Mouse (Mus musculus) urinary bladder, postnatal 25 days (tissue): Measurements from ENCODE around the gene Vps8.

Experiments
- DNase-seq: peaks from one replicate; pipeline ENCODE4 v3.0.0; 2022; ENCODE audit warnings: low spot score

Vps8 gene

DNA sequence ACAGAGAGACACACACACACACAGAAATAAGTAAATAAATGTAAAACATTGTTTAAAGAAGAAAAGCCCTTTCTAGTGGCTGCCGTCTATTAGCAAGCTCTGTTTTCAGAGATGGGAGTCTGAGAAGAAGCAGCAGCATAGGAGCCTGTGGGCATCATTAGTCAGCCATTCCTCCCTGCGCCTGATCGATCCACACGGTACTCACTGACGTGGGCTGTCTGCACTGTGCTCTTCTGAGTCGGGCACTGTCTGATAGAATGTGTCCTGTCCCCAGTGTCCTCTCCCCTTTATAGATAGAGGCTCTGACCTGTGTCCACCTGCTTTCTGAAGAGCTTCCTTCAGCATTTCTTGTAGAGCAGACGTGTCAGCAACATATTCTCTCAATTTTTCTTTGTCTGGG, 127.5 kb downstream of the Vps8 start:
- DNase-seq: no peak

DNA sequence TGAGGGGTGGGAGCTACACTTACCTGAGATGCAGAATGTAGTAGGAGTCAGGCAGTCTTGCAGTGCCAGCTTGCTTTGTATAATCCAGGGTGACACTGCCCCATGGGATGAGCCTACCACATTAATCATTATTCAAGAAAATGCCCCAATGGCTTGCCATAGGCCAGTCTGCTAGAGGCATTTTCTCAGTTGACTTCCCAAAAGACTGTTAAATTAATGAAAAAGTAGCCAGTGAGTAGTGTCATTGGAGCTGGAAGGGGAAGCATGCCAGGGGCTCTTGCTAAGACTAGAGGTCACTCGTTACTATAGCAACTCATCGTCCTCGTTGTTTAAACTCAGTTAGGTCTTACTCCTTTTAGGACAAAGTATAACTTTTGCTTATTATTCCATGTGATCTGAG, 130.6 kb downstream of the Vps8 start:
- DNase-seq: no peak

DNA sequence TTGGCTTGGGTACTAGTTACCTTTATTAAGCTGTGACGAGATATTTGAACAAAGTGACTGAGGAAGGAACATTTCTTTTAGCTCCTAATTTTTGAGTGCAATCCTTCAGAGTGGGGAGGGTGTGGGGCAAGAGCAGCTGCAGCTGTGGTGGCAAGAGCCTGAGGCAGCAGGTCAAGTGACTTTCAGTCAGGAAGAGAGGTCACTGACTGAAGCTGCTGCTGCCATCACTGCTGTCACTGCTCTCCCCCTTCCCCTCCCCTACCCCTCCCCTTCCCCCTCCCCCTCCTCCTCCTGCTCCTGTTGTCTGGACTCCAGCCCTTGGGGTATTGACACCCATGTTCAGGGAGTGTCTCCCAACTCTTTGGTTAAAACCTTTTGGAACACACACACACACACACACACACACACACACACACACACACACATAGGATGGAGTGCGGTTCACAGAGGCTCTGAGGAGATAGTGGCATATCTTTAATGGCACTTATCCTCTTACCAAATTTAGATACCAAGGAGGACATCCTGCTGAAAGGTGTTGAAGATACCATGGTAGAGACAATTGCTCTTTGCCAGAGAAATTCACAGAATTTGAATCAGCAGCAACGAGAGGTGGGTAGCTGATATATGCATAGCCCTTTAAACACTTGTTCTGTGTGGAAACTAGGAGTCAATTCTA, 139.8 kb downstream of the Vps8 start:
- no peak for DNase-seq

- DNase-seq: no peak
Measured at GRCm38 (mm10) chr16:21563322-21563721, 140.4 kb downstream of the Vps8 start.

DNA sequence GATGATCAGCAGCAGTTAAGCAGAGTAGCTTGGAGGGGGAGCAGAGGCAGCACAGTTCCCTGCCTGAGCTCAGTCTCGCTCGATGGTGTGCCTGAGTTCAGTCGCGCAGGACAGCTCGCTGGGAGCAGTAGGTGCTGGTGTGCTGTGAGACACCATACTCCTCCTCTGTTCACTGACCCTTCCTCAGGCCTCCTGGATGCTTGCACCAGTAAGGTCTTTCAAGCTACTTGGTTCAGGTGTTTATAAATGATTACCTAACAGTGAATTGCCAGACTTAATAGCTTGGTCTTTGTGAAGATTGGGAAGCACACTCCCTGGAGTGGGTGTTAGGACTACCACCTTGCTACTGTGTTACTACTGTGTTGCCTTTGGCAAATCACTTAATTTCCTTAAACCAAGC, 144.2 kb downstream of the Vps8 start:
- no peak for DNase-seq

- no peak for DNase-seq
Measured at GRCm38 (mm10) chr16:21569952-21570351, 147.0 kb downstream of the Vps8 start.

- no peak for DNase-seq
Measured at GRCm38 (mm10) chr16:21570786-21571185, 147.9 kb downstream of the Vps8 start.

GRCm38 (mm10) chr16:21576000-21576420, 153.1 kb downstream of the Vps8 start:
- DNase-seq: no peak

GRCm38 (mm10) chr16:21589110-21589509, 166.2 kb downstream of the Vps8 start:
- no peak for DNase-seq

DNA sequence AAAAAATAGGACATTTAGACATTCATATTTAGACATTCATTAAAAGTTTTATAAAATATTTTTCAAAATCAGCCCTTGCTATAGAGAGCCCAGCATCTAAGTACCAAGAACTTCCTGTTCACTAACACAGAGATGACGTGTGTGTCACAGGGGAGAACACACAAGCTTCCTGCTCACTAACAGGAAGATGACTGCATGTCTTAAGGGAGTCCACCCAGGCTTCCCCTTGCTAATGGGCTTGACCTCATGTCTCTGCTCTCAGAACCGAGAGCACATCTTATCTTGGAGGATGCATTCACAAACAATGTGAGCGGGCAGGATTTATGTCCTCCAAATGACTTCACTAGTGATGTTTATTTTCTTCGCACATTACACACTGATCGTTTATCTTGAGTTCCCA, 167.9 kb downstream of the Vps8 start:
- no peak for DNase-seq

- DNase-seq: no peak
Measured at GRCm38 (mm10) chr16:21591511-21591910, 168.6 kb downstream of the Vps8 start.

DNA sequence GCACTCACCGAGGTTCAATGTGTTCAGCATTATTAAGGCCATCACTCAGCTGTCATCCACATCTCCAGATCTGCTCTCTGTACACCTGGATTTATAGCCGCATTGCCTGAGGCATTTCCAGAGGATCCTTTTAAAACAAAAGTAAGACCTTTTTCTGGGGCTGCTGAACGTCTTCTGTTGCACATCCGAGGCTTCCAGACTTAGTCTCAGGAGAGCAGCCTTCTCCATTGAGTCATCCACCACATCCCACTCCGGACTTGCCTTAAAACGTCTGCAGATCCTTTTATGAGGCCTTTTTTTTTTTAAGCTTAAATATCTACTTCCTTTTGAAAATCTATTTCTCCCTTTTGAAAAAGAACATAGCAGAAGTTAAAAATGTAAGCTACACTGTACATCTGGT, 172.6 kb downstream of the Vps8 start:
- DNase-seq: no peak

DNA sequence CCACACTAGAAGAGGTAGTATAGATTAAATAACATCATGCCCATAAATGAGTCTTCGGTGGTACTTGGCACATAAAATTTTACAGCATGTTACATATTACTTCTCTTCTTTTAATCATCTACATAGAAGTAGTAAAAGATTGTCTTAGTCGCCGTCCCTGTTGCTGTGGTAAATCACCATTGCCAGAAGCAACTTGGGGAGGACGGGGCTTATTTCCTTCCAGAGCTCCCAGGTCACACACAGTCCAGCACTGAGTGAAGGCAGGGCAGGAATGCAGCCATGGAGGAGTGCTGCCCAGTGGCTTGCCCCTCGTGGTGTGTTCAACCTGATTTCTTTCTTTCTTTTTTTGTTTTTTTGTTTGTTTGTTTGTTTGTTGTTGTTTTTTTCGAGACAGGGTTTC, 181.4 kb downstream of the Vps8 start:
- DNase-seq: no peak

GRCm38 (mm10) chr16:21606249-21607020, 183.5 kb downstream of the Vps8 start:
- no peak for DNase-seq

DNA sequence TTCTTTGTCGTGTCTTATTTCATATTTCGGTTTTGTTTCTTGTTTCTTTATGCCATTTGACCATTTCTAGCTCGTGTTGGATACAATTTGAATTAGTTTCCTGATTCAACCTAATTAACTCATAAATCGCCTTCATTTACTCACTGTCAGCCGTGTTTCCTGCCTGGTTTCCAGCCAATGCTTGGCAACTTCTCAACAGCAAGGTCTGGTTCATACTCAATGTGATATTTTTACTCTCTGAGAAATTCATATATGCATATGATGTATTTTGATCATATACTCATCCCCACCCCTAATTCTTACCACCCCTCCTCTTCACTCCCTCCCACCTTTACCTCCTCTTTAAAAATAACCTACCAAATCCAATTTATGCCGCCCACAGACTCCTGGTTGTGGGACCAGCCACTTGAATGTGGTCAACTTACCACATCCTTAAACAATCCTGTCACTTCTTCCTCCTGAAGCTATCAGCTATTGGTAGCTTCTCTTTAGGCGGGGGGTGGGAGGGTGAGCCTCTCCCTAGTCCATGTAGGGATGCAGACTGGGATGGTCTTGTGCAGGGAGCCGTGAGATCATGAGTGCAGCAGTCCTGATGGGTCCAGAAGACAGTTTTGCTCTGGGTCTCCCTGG, 184.2 kb downstream of the Vps8 start:
- no peak for DNase-seq

DNA sequence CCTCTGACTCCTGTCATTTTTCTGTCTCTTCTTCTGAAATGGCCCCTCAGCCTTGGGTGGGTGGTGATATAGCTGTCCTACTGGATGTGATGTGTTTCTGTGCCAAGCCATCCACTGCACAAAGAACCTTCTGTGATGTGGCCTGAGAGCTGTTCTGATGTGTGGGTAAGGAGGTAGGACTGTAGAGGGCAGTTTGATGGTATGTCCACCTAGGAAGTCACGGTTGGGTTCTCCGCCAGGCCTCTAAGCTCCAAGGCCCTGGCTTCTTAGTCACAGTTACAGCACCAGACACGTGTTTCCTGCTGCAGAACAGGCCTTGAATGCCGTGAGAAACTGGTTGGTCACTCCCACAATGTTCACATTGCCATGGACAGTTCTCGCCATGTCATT, 184.7 kb downstream of the Vps8 start:
- DNase-seq: no peak

GRCm38 (mm10) chr16:21608176-21608865, 185.4 kb downstream of the Vps8 start:
- no peak for DNase-seq

DNA sequence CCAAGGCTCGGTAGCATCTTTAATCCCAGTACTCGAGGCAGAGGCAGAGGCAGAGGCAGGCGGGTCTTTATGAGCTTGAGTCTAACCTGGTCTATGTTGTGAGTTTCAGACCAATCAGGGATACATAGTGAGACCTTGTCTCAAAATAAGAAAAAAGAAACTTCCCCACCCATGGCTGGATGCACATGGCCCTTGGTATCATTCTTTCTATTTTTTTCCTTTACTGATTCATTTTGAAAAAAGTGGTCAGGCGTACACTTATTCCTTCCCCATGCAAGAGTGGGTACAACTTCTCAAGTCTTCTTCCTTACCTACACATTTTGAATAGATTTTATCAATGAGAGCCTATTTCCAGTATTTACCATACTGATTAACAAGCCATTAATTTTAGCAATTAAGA, 187.6 kb downstream of the Vps8 start:
- no peak for DNase-seq

DNA sequence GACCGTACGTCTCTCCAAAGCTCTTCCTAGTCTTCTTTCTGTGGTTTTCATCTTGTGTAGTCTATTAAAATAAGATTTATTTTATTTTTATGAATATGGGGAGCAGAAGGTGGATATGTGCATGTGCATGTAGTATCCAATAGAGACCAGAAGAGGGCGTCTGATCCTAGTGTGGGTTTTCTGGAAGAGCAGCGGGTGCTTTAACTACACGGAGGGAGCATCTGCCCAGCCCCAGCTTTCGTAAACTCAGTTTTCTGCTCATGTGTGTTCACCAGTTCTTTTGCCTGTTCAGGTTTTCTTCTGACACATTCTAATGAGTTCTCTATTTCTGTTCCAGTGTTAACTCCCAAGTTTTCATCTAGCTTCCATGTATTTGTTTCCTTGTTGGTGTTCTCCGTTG, 192.9 kb downstream of the Vps8 start:
- no peak for DNase-seq

GRCm38 (mm10) chr16:21620630-21621029, 197.7 kb downstream of the Vps8 start:
- DNase-seq: no peak

DNA sequence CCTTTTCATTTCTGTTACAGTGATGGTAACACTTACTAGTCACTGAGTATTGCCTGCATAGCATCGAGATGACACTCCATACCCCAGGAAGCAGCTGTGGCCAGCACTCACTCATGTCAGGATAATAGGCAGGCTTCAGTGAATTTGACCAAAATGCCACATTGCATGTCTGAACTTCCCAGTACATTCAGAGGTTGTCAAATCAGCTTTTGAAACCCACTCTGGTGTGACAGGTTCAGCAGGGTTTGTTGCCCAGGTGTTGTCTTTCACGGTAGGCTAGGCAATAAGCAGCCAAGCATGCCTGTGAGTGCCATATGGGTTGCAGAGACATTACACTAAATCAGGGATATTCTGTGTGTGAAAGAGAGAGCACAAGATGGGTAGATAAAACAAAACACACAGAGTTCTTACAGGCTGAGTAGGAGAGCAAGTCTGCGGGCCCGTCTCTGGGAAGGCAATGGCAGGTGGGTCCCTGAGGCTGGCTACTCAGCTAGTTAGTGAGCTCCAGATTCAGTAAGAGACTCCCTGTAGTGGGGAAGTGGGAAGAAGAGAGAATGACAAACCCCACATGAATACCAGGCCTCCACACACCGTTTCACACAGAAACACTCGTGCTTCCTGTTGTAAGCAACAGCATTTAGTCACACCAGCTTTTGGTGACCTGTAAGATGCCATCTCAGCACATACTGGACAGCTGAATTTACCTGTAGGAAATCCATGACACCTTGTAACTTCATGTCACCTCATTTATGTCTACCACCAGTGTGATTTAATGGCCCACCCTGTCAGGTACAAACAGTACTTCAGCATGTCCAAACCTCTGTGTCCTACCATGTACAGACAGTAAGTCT, 203.1 kb downstream of the Vps8 start:
- DNase-seq: no peak

GRCm38 (mm10) chr16:21627248-21627647, 204.3 kb downstream of the Vps8 start:
- no peak for DNase-seq
